Mouse (Mus musculus) liver, adult 2 months (tissue): ENCODE measurements at regions not wholly inside any gene's neighbourhood (a gene's known extent, or its start where the extent isn't known, plus 50 kb on each side); places are given as distances from the start of the nearest gene placed in this dataset.

Source experiments
- CTCF ChIP-seq: fragments of 200-500 bp; IDR thresholded peaks from 2 replicates; pipeline ENCODE4 v1.5.1; 2011; ENCODE audit warnings: low read depth, low read length, control low read depth
- POLR2A ChIP-seq: fragments of 200-500 bp; IDR thresholded peaks from 2 replicates; pipeline ENCODE4 v1.6.1; 2011; ENCODE audit warnings: low read length, control low read depth; ENCODE audit not compliant: insufficient read depth; ENCODE audit errors: extremely low read depth

GRCm38 (mm10) chr4:105307356-105307755 is 150.2 kb downstream of the Plpp3 start:
- TF ChIP-seq CTCF: no peak
- TF ChIP-seq POLR2A: no peak
